Mouse (Mus musculus) hindbrain, embryonic 14.5 days (tissue): Measurements from ENCODE around the gene Cnp. TPM values are rescaled to one million over a fixed set of nuclear protein-coding genes. Genes with fewer than 3 reads are reported as not detected.
"Not testable (repeated sequence)": the region's sequence is repeated elsewhere in the genome, so short reads cannot be mapped to it uniquely, and the experiment has no call there.

ENCODE experiments used
- ATAC-seq: fragments of 200-750 bp; cut with Nextera tagmentation; 2 replicates; pipeline ENCODE4 v1.8.0; 2017; ENCODE audit warnings: moderate number of reproducible peaks, mild to moderate bottlenecking, moderate TSS enrichment, moderate library complexity; ENCODE audit not compliant: low FRiP score
- DNase-seq: peaks from one replicate; pipeline ENCODE4 v3.0.0-alpha.2; 2015; ENCODE audit warnings: low spot score
- H3K27ac ChIP-seq: fragments of 300-500 bp; sonication (generic); 2 replicates; pipeline ENCODE4 v1.5.1; 2014; ENCODE audit warnings: mild to moderate bottlenecking, moderate library complexity
- H3K27me3 ChIP-seq: fragments of 300-500 bp; sonication (generic); 2 replicates; pipeline ENCODE4 v1.6.1; 2014; ENCODE audit warnings: mild to moderate bottlenecking, low read length, mixed read lengths; ENCODE audit not compliant: control insufficient read depth, insufficient read depth
- H3K36me3 ChIP-seq: fragments of 300-500 bp; sonication (generic); replicated peaks from 2 replicates; pipeline ENCODE4 v1.6.1; 2014; ENCODE audit not compliant: control insufficient read depth, insufficient read depth
- H3K4me1 ChIP-seq: fragments of 300-500 bp; sonication (generic); replicated peaks from 2 replicates; pipeline ENCODE4 v1.6.1; 2014; ENCODE audit warnings: antibody characterized with exemption, low read length, mixed read lengths; ENCODE audit not compliant: control insufficient read depth, insufficient read depth
- H3K4me2 ChIP-seq: fragments of 300-500 bp; sonication (generic); replicated peaks from 2 replicates; pipeline ENCODE4 v1.6.1; 2014; ENCODE audit warnings: mild to moderate bottlenecking, moderate library complexity
- H3K4me3 ChIP-seq: fragments of 300-500 bp; sonication (generic); replicated peaks from 2 replicates; pipeline ENCODE4 v1.5.1; 2014; ENCODE audit warnings: mild to moderate bottlenecking, low read length
- H3K9ac ChIP-seq: fragments of 300-500 bp; sonication (generic); 2 replicates; pipeline ENCODE4 v1.6.1; 2014
- H3K9me3 ChIP-seq: fragments of 300-500 bp; sonication (generic); 2 replicates; pipeline ENCODE4 v1.6.1; 2016; ENCODE audit warnings: low read length; ENCODE audit not compliant: control insufficient read depth
- WGBS: fragments of 180-500 bp; shearing (Covaris S2); extraction: QIAGEN DNeasy Blood & Tissue Kit; methylation state at CpG from one replicate; pipeline ENCODE4 v1.1.7; 2014; 5-methylcytosine and 5-hydroxymethylcytosine counted together
- polyA plus RNA-seq: library from polyadenylated mRNA; unstranded; fragments of >200 nt; fragmentation: Nextera tagmentation; extraction: Ambion mirVana; gene quantifications from 2 replicates; pipeline ENCODE4 v1.2.1, GENCODE M21; 2014

Gene Cnp
- polyA plus RNA-seq, 1 experiment from 2014 or later: 47.2 TPM

DNA sequence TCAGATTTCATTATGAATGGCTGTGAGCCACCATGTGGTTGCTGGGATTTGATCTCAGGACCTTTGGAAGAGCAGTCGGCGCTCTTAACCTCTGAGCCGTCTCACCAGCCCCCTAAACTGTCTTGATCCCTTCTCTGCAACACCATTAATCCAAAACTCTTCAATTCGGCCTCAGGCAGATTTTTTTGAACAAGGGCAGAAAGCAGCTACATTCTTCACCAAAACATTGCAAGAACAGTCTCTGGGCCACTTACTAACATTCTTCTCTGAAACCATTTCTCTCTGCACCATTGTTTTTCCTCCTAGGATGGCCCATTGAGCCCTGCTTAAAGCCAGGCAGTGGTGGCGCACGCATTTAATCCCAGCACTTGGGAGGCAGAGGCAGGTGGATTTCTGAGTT is 39.9 kb upstream of the Cnp start:
- not testable (repeated sequence) for H3K27ac ChIP-seq, H3K4me1 ChIP-seq, H3K4me2 ChIP-seq, H3K27me3 ChIP-seq, H3K9ac ChIP-seq, DNase-seq, H3K4me3 ChIP-seq, H3K36me3 ChIP-seq, H3K9me3 ChIP-seq, ATAC-seq
- 85% methylated on average over 6 of the region's 6 CpGs for WGBS

GRCm38 (mm10) chr11:100535996-100536395 is 38.7 kb upstream of the Cnp start:
- Histone ChIP-seq H3K9me3 (no peaks in the 10 kb centered on the region), H3K4me2 (no peak overlapping the region), H3K9ac (no peak overlapping the region), H3K4me3 (no peak overlapping the region), H3K27me3 (no peaks in the 10 kb centered on the region), H3K36me3 (no peaks in the 10 kb centered on the region), H3K27ac (no peak overlapping the region), H3K4me1 (no peaks in the 10 kb centered on the region)
- DNase-seq: no peak
- 91% methylated on average over 1 of the region's 1 CpGs for WGBS
- no peak for ATAC-seq

- ATAC-seq: no peak
- Histone ChIP-seq H3K4me2 (no peak overlapping the region), H3K4me3 (no peak overlapping the region), H3K4me1 (no peaks in the 10 kb centered on the region), H3K27ac (no peak overlapping the region), H3K9ac (no peak overlapping the region), H3K27me3 (no peaks in the 10 kb centered on the region), H3K9me3 (no peaks in the 10 kb centered on the region), H3K36me3 (no peaks in the 10 kb centered on the region)
- no peak for DNase-seq
Measured at GRCm38 (mm10) chr11:100536466-100536865, 38.2 kb upstream of the Cnp start.

- ATAC-seq: no peak
Measured at GRCm38 (mm10) chr11:100540966-100541365, 33.7 kb upstream of the Cnp start.

GRCm38 (mm10) chr11:100541577-100541976 is 33.1 kb upstream of the Cnp start:
- H3K9ac ChIP-seq: no peak overlapping the region
- H3K36me3 ChIP-seq: no peaks in the 10 kb centered on the region
- no peaks in the 10 kb centered on the region for H3K9me3 ChIP-seq
- ATAC-seq: no peak
- no peak for DNase-seq
- no peak overlapping the region for H3K4me3 ChIP-seq
- no peak overlapping the region for H3K27ac ChIP-seq
- no peak overlapping the region for H3K4me2 ChIP-seq
- peaks cover 15% of the 10 kb centered on the region for H3K4me1 ChIP-seq
- WGBS: 81% methylated on average over 2 of the region's 2 CpGs
- H3K27me3 ChIP-seq: no peaks in the 10 kb centered on the region

More at GRCm38 (mm10) chr11:100540966-100541365, 33.7 kb upstream of the Cnp start:
- DNase-seq: no peak
- Histone ChIP-seq H3K4me2 (no peak overlapping the region), H3K4me1 (peaks cover 11% of the 10 kb centered on the region), H3K9ac (no peak overlapping the region), H3K27ac (no peak overlapping the region), H3K36me3 (no peaks in the 10 kb centered on the region), H3K9me3 (no peaks in the 10 kb centered on the region), H3K27me3 (no peaks in the 10 kb centered on the region), H3K4me3 (no peak overlapping the region)
- WGBS: 47% methylated on average over 6 of the region's 6 CpGs

GRCm38 (mm10) chr11:100544832-100545745 is 29.6 kb upstream of the Cnp start, which contains the start of gene Ttc25:
Ttc25 (plus strand) TSS chr11:100545607.
- DNase-seq: peak; percentile 80
- H3K4me3 ChIP-seq: peak within 1 kb of the TSS; percentile 38
- H3K4me2 ChIP-seq: peak within 1 kb of the TSS; percentile 64
- H3K27ac ChIP-seq: peak within 1 kb of the TSS; percentile 75
- H3K4me1 ChIP-seq: peaks cover 15% of the 10 kb centered on the region
- 4% methylated on average over 28 of the region's 28 CpGs for WGBS
- no peaks in the 10 kb centered on the region for H3K36me3 ChIP-seq
- peak within 1 kb of the TSS; percentile 58 for H3K9ac ChIP-seq
- no peaks in the 10 kb centered on the region for H3K27me3 ChIP-seq
- no peaks in the 10 kb centered on the region for H3K9me3 ChIP-seq
- peak; percentile 91 for ATAC-seq

GRCm38 (mm10) chr11:100545746-100546085 is 29.0 kb upstream of the Cnp start:
- H3K36me3 ChIP-seq: no peaks in the 10 kb centered on the region
- H3K4me3 ChIP-seq: peak overlapping the region; percentile 38
- 30% methylated on average over 7 of the region's 7 CpGs for whole genome bisulfite sequencing
- DNase-seq (no peak), ATAC-seq (peak; percentile 64)
- H3K9ac ChIP-seq: peak overlapping the region; percentile 58
- H3K27ac ChIP-seq: peak overlapping the region; percentile 75; the same call in 1 of the 2 replicates
- H3K4me1 ChIP-seq: peaks cover 15% of the 10 kb centered on the region
- H3K9me3 ChIP-seq: no peaks in the 10 kb centered on the region
- peak overlapping the region; percentile 64 for H3K4me2 ChIP-seq
- no peaks in the 10 kb centered on the region for H3K27me3 ChIP-seq

DNA sequence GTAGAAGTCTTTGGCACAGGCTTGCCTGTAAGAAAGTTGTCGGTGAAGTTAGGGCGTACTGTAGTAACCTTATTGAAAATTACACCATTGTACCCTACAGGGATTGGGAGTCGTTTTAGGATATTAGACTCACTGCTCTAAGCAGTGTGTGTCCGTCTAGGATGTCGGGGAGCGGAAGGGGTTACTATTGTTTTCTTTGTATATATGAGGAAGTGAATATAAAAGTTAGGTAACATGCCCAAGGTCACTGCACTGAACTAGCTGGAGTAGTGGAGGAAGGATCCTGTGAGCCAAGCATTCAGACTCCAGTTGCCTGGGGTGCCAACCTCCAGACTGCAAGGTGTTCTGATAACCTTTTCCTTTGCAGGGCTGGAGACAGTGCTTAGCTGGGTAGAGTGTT is 27.7 kb upstream of the Cnp start:
- Histone ChIP-seq H3K27me3 (no peaks in the 10 kb centered on the region), H3K9ac (no peak overlapping the region), H3K9me3 (no peaks in the 10 kb centered on the region), H3K4me1 (peaks cover 15% of the 10 kb centered on the region), H3K4me3 (no peak overlapping the region), H3K27ac (no peak overlapping the region), H3K4me2 (no peak overlapping the region), H3K36me3 (no peaks in the 10 kb centered on the region)
- 88% methylated on average over 6 of the region's 6 CpGs for WGBS
- DNase-seq: no peak
- ATAC-seq: no peak

GRCm38 (mm10) chr11:100548141-100548540 is 26.6 kb upstream of the Cnp start:
- ATAC-seq (no peak), DNase-seq (no peak)
- Histone ChIP-seq H3K36me3 (no peaks in the 10 kb centered on the region), H3K4me3 (no peak overlapping the region), H3K27me3 (no peaks in the 10 kb centered on the region), H3K4me2 (no peak overlapping the region), H3K27ac (no peak overlapping the region), H3K9ac (no peak overlapping the region), H3K4me1 (peaks cover 15% of the 10 kb centered on the region), H3K9me3 (no peaks in the 10 kb centered on the region)
- WGBS: 81% methylated on average over 6 of the region's 6 CpGs
